Mouse (Mus musculus) lung, embryonic 14.5 days (tissue): ENCODE measurements around the gene Map4k5. TPM values are rescaled to one million over a fixed set of nuclear protein-coding genes. Genes with fewer than 3 reads are reported as not detected.

ENCODE experiments used
- ATAC-seq: fragments of 200-750 bp; cut with Nextera tagmentation; 2 replicates; pipeline ENCODE4 v1.8.0; 2017; ENCODE audit warnings: mild to moderate bottlenecking, moderate TSS enrichment, moderate library complexity; ENCODE audit not compliant: insufficient read depth
- DNase-seq: peaks from one replicate; pipeline ENCODE4 v3.0.0-alpha.2; 2015
- H3K27ac ChIP-seq: fragments of 300-500 bp; sonication (generic); 2 replicates; pipeline ENCODE4 v1.5.1; 2014; ENCODE audit warnings: low read depth, mild to moderate bottlenecking, moderate library complexity
- H3K27me3 ChIP-seq: fragments of 300-500 bp; sonication (generic); 2 replicates; pipeline ENCODE4 v1.6.1; 2014; ENCODE audit warnings: low read length, control low read depth; ENCODE audit not compliant: insufficient read depth
- H3K36me3 ChIP-seq: fragments of 300-500 bp; sonication (generic); 2 replicates; pipeline ENCODE4 v1.6.1; 2014; ENCODE audit warnings: control low read depth; ENCODE audit not compliant: insufficient read depth
- H3K4me1 ChIP-seq: fragments of 300-500 bp; sonication (generic); 2 replicates; pipeline ENCODE4 v1.6.1; 2014; ENCODE audit warnings: antibody characterized with exemption, control low read depth; ENCODE audit not compliant: insufficient read depth
- H3K4me2 ChIP-seq: fragments of 300-500 bp; sonication (generic); 2 replicates; pipeline ENCODE4 v1.6.1; 2014; ENCODE audit warnings: mild to moderate bottlenecking
- H3K4me3 ChIP-seq: fragments of 300-500 bp; sonication (generic); 2 replicates; pipeline ENCODE4 v1.5.1; 2014; ENCODE audit warnings: low read depth, low read length
- H3K9ac ChIP-seq: fragments of 300-500 bp; sonication (generic); 2 replicates; pipeline ENCODE4 v1.6.1; 2014
- H3K9me3 ChIP-seq: fragments of 300-500 bp; sonication (generic); 2 replicates; pipeline ENCODE4 v1.6.1; 2016; ENCODE audit warnings: low read depth, low read length, control low read depth
- CTCF ChIP-seq: IDR thresholded peaks from 2 replicates; pipeline ENCODE4 v1.5.1; 2016; ENCODE audit warnings: antibody characterized with exemption, low read depth
- WGBS: fragments of 180-500 bp; shearing (Covaris S2); extraction: QIAGEN DNeasy Blood & Tissue Kit; methylation state at CpG from one replicate; pipeline ENCODE4 v1.1.7; 2014; 5-methylcytosine and 5-hydroxymethylcytosine counted together
- polyA plus RNA-seq: library from polyadenylated mRNA; unstranded; fragments of >200 nt; fragmentation: Nextera tagmentation; extraction: Ambion mirVana; gene quantifications from 2 replicates; pipeline ENCODE4 v1.2.1, GENCODE M21; 2014

Gene Map4k5
- polyA plus RNA-seq, 1 experiment from 2014 or later, result 49.0 TPM

DNA sequence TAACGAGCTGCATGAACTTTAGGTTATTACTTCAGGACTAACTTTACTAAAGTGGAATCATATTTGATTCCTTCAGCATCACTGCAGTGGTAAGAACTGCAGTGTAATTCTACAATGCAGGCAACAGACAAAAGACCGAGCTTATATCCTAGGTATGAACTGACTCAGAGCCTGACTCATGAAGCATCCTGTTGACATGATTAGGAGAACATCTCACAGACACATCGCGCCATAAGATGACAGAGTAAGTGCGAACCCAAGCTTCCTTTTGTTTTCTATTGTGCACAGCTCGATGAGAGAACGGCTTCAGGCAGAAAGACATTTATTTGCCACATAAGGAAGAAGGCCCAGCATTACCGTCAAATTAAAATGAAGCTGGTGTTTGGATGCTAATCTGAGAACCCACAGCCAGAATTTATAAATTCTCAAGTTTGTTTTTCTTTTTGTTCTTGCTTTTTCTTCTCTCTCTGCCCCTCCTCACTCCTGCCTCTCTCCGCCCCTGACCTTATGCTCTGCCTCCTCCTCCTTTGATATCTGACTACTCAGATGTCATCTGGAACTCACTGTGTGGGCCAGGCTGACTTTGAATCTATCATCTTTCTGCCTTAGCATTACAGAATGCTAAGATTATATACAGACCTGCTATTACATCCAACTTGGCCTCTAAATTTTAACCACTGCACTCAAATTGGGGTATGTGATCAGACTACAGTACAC lies 68.0 kb downstream of the Map4k5 start:
- no peaks in the 10 kb centered on the region for H3K27me3 ChIP-seq
- WGBS, result 61% methylated on average over 9 of the region's 9 CpGs

DNA sequence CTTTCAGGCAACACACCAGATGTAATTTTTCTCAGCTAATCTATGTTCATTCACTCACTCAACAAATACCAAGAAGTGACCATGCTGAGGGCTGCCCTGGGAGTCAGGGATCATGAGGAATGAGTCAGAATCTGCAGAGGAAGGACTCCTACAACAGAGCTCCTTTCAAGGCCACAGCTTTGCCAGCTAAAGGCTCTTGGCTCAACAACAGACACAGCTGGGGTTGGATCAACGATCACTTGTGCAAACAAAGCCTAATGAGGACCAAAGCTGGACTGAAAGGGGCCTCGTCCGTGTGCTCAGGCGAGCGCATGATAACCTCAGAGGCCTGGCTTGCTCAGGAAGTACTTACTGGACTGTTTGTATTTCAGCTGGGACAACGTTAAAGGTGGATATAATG lies 78.7 kb downstream of the Map4k5 start:
- WGBS, result 11% methylated on average over 6 of the region's 6 CpGs
- Histone ChIP-seq H3K4me2 (no peak overlapping the region), H3K9me3 (no peaks in the 10 kb centered on the region), H3K36me3 (peaks cover 70% of the 10 kb centered on the region), H3K27me3 (no peaks in the 10 kb centered on the region), H3K27ac (peak overlapping the region; percentile 59; the same call in 1 of the 2 replicates), H3K9ac (no peak overlapping the region), H3K4me3 (no peak overlapping the region), H3K4me1 (peaks cover 6% of the 10 kb centered on the region; the same call in 1 of the 2 replicates)
- ATAC-seq (peak; percentile 76), DNase-seq (peak; percentile 72)
- TF ChIP-seq CTCF, result no peak

More for the DNA sequence above, 68.0 kb downstream of the Map4k5 start:
- H3K9ac ChIP-seq, result no peak overlapping the region
- no peaks in the 10 kb centered on the region for H3K4me1 ChIP-seq
- H3K36me3 ChIP-seq, result peaks cover 79% of the 10 kb centered on the region
- no peak for TF ChIP-seq CTCF
- no peak for ATAC-seq
- H3K9me3 ChIP-seq, result no peaks in the 10 kb centered on the region
- no peak overlapping the region for H3K4me2 ChIP-seq
- H3K4me3 ChIP-seq, result no peak overlapping the region
- no peak overlapping the region for H3K27ac ChIP-seq
- DNase-seq, result no peak

DNA sequence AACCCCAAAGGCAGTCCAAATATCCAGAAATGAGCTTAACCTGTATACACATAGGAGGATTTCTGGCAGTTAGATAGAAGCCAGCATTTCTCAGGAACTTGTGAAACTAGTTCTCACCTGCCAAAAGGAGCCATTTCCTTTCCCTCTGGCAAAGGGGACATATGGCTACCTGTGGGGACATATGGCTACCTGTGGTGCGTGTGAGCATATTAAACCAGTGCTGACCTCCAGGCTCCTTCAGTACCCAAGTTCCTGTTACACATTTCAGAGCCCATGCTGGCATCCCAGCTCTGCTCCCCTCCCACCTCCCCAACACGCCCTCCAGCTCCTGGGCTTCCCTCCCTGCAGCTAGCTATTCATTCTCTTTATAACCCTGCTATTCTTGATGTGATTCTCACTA lies 79.4 kb downstream of the Map4k5 start:
- ATAC-seq (no peak), DNase-seq (no peak)
- Histone ChIP-seq H3K4me2 (no peak overlapping the region), H3K27ac (peak overlapping the region; percentile 59; the same call in 1 of the 2 replicates), H3K36me3 (peaks cover 71% of the 10 kb centered on the region), H3K9me3 (no peaks in the 10 kb centered on the region), H3K9ac (no peak overlapping the region), H3K4me1 (peaks cover 6% of the 10 kb centered on the region; the same call in 1 of the 2 replicates), H3K4me3 (no peak overlapping the region), H3K27me3 (no peaks in the 10 kb centered on the region)
- TF ChIP-seq CTCF, result no peak
- WGBS, result 79% methylated on average over 2 of the region's 2 CpGs

DNA sequence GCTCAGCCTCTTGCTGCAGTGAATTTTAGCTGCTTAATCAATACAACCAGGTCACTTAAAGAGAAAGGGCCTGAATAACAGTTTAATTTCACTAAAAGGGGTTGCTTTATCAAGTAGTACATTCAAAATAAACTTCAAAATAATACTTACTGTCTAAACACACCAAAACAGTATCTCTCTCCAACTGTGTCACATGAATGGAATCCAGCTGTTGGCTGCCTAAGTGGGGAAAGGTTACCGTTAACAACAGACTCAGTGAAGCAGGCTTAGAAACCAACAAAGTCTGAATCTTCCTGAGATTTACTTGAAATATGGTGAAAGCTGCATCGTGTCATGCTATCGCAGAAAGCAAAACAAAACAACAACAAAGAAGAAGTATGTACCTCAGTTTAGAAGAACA lies 80.0 kb downstream of the Map4k5 start:
- no peak overlapping the region for H3K4me3 ChIP-seq
- whole genome bisulfite sequencing, result 48% methylated on average over 3 of the region's 3 CpGs
- DNase-seq, result peak; percentile 79
- peaks cover 70% of the 10 kb centered on the region for H3K36me3 ChIP-seq
- H3K27ac ChIP-seq, result peak overlapping the region; percentile 42
- TF ChIP-seq CTCF, result no peak
- H3K4me2 ChIP-seq, result no peak overlapping the region
- peaks cover 6% of the 10 kb centered on the region; the same call in 1 of the 2 replicates for H3K4me1 ChIP-seq
- H3K9ac ChIP-seq, result no peak overlapping the region
- H3K9me3 ChIP-seq, result no peaks in the 10 kb centered on the region
- peak; percentile 61; the same call in 1 of the 2 replicates for ATAC-seq
- no peaks in the 10 kb centered on the region for H3K27me3 ChIP-seq

DNA sequence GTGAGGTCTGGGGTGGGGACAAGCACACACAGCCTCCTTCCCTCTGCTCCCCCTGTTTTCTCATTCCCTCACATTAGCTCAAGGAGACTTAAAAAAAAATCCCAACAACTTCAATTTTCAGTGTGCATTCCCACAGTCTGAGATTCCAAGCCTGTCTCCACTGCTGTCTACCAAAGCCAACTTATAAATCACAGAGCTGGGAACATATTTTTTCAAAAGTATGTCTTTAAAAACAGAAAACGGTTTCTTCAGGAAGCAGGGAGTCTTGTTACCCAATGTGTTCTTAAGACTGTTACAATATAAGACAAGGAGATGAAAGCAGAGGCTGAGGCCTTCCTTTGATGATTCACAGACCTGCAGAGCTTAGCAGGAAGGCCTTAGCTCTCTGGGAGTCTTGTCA lies 81.0 kb downstream of the Map4k5 start:
- ATAC-seq, result no peak

DNA sequence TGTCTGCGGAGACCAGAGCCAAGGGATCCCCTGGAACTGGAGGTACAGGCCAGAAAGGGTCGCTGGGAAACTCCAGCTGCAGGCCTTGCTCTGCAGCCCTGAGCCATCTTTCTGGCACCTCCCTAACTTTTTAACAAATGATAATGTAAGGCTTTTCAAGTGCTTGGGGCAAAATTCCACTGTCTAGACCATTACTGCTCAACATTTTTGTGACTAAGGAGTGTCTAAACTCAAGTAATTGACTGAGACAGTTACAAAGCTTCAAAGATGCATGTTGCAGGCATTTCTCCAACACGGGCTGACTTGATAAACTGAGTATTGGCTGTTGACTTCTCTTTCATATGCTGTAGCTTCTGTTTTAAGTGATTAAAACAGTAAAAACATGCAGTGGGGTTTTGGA lies 83.6 kb downstream of the Map4k5 start:
- H3K4me3 ChIP-seq, result no peak overlapping the region
- TF ChIP-seq CTCF, result no peak
- peaks cover 3% of the 10 kb centered on the region; the same call in 1 of the 2 replicates for H3K4me1 ChIP-seq
- H3K27ac ChIP-seq, result no peak overlapping the region
- no peaks in the 10 kb centered on the region for H3K9me3 ChIP-seq
- DNase-seq, result no peak
- WGBS, result 57% methylated on average over 3 of the region's 3 CpGs
- ATAC-seq, result no peak
- peaks cover 74% of the 10 kb centered on the region for H3K36me3 ChIP-seq
- H3K9ac ChIP-seq, result no peak overlapping the region
- H3K27me3 ChIP-seq, result no peaks in the 10 kb centered on the region
- H3K4me2 ChIP-seq, result no peak overlapping the region

More for the DNA sequence above, 81.0 kb downstream of the Map4k5 start:
- H3K4me3 ChIP-seq, result no peak overlapping the region
- WGBS, result 33% methylated on average over 1 of the region's 1 CpGs
- DNase-seq, result no peak
- H3K36me3 ChIP-seq, result peaks cover 70% of the 10 kb centered on the region
- TF ChIP-seq CTCF, result no peak
- no peaks in the 10 kb centered on the region for H3K27me3 ChIP-seq
- H3K4me2 ChIP-seq, result no peak overlapping the region
- H3K27ac ChIP-seq, result peak overlapping the region; percentile 10; the same call in 1 of the 2 replicates
- no peaks in the 10 kb centered on the region for H3K9me3 ChIP-seq
- H3K9ac ChIP-seq, result no peak overlapping the region
- peaks cover 6% of the 10 kb centered on the region; the same call in 1 of the 2 replicates for H3K4me1 ChIP-seq

DNA sequence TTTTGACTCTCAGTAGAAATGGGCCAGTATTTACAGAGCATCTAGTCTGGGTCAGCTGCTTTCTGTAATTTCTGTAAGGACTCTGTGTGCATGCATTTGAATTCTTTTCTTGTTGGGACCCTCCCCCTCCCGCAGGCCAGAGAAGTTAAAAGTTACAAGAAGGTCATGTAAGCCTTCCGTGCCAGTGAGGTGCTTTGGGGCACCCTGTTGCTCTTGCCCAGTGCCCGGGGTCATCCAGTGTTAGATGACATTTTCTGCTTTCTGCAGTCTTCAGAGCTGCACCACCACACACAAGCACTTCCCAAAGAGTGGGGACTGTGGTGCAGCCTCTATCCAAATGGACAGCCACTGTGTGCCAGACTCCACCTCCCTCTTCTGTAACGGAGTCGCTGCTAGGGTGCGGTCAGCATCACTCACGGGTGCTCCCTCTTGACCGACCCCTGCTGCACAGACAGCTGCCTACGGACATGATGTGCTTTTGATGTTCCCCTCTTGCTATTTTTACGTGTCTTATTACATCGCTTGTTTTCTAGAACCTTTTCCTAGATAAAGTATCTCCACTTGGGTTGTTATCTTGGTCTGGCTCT lies 85.5 kb downstream of the Map4k5 start:
- no peak overlapping the region for H3K27ac ChIP-seq
- H3K36me3 ChIP-seq, result peaks cover 66% of the 10 kb centered on the region
- H3K4me3 ChIP-seq, result no peak overlapping the region
- no peaks in the 10 kb centered on the region for H3K27me3 ChIP-seq
- H3K9me3 ChIP-seq, result no peaks in the 10 kb centered on the region
- H3K4me1 ChIP-seq, result no peaks in the 10 kb centered on the region
- TF ChIP-seq CTCF, result no peak
- ATAC-seq, result peak; percentile 14; the same call in 1 of the 2 replicates
- no peak overlapping the region for H3K4me2 ChIP-seq
- H3K9ac ChIP-seq, result no peak overlapping the region
- WGBS, result 55% methylated on average over 11 of the region's 11 CpGs
- no peak for DNase-seq
